Mouse (Mus musculus) erythroid progenitor cell, adult 5-6 weeks (primary cell): ENCODE measurements around the gene Ercc6l2. TPM values are rescaled to one million over a fixed set of nuclear protein-coding genes. Genes with fewer than 3 reads are reported as not detected.
"Not testable (repeated sequence)": the region's sequence is repeated elsewhere in the genome, so short reads cannot be mapped to it uniquely, and the experiment has no call there.

ENCODE experiments used
- ATAC-seq: replicated peaks from 2 replicates; pipeline ENCODE4 v1.8.0; 2016; ENCODE audit warnings: moderate number of reproducible peaks, mild to moderate bottlenecking, moderate TSS enrichment, inconsistent platforms; ENCODE audit not compliant: poor library complexity, low FRiP score, severe bottlenecking
- total RNA-seq, 2 experiments: library from RNA; stranded (forward) in 1 of 2; stranded (reverse) in 1 of 2; fragments of 150-400 nt in 1 of 2; fragments of 186-747, 209-891 nt in 1 of 2; gene quantifications; 2 replicates each; pipeline versions ENCODE4 v1.2.3 to v1.2.4; 2015 to 2017; ENCODE audit warnings: low replicate concordance in 2 of 2

Gene Ercc6l2
- total RNA-seq, 2 experiments from 2014 or later: 21.6 to 24.7 TPM

DNA sequence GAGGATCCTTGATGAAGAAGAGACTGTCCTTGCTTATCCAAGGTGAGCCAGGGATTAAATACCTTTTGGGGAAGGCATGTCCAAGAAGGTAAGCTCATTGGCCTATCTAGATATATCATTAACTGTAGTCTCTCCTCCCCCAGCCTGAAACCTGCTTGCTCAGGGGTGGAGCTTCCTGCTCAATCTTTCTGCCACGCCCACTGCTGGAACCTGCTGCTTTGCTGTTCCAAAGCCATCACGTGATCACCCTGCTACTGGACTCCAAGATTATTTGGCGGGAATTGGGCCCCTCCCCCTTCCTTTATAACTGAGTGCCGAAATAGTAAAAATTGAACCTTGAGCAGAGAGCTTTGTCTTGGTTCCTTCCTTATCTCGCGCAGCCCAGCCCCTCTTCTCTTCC, 109.0 kb downstream of the Ercc6l2 start:
- ATAC-seq: not testable (repeated sequence)

DNA sequence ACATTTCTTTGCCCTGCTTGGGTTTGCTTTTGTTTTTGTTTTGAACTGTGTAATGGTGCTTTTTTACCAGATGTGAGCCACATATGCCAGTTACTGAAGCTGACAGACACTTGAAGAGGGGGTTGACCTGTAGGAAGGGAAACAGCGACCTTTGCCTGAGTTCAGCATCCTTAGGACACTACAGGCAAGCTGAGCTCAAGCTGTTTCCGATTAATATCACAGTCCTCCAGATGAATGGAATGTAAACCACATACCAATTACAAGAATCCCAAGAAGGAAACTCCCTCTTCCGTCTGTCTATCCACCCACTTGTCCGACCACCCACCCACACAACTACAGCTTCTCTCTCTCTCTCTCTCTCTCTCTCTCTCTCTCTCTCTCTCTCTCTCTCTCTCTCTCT, 112.3 kb downstream of the Ercc6l2 start:
- no peak for ATAC-seq

DNA sequence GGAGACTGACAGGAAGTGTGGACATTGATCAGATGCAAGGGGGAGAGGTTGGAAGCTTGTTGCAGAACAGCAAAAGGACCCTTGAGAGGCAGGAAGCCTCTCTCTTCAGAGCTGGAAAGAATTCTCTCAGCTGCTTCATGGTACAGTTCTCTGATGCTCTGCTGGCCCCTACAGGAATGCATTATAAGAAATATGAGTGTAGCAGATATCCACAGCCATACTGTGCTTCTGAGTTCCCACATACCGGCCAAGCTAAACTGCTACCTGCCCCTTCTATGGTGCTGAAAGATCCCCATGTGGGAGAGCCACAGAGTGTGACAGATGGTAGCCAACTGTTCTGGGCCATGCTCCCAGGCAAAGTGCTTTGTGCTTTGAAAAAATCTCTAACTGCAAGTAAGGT, 114.3 kb downstream of the Ercc6l2 start:
- no peak for ATAC-seq

DNA sequence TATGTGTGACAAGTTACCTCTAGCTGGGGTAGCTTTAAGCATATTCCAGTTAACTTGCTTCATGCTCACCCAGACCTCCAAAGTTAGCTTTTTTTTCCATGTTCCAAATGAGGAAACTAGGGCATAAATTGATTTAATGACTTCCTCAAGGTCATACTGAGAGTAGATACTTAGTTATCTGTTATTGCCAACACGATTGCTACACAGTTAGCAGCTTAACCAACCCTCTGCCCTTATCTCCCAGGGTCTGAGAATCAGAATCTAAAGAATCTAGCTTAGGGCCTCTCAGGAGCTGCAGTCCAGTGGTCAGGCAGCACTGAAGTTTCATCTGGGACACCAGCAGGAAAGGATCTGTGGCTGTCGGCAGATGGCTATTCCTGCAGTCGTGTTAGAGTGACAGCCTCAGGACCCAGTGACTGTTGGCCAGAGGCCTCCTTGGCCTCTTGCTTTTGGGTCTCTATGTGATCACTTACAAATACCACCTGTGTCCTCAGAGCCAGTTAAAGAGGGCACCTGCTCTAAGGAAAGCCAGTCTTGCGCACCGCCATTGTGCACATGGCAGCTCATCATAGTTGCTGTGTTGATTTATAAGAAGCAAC, 115.0 kb downstream of the Ercc6l2 start:
- ATAC-seq: no peak

DNA sequence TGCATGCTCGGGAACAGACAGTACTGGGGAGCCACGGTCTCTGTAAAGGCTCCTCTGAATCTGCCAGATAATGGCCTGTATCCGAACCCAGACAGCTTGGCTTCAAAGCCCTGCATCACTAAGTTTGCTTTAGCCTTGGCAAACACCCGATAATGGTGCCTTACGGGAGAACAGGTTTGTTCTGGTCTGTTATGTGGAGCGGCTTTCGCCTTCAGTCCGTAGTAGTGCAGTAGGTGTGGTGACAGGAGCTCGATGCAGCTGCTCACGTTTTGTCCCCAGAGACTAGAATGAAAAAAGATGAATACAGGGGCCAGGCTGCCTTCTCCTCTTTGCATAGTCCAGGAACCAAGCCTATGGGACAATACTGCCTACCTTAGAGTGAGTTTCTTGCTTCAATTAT, 115.5 kb downstream of the Ercc6l2 start:
- no peak for ATAC-seq

DNA sequence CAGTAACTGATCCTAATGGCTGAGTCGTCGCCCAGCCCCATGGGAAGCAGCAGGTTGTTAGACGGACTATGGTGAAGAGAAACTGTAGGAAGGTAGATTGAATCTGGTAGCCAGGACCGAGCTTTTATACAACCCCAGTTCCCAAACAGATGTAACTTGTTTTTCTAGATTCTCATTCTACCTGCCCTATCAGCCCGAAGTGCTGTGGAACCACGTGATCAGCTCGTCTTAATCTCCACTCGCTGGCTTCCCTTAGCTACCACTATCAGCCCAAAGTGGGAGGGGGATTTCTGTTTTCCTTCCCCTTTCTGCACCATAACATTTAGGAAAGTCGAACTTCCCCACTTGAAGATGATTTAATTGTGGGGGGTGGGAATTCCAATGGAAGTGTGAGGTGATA, 121.3 kb downstream of the Ercc6l2 start:
- no peak; the same call in 1 of the 2 replicates for ATAC-seq

DNA sequence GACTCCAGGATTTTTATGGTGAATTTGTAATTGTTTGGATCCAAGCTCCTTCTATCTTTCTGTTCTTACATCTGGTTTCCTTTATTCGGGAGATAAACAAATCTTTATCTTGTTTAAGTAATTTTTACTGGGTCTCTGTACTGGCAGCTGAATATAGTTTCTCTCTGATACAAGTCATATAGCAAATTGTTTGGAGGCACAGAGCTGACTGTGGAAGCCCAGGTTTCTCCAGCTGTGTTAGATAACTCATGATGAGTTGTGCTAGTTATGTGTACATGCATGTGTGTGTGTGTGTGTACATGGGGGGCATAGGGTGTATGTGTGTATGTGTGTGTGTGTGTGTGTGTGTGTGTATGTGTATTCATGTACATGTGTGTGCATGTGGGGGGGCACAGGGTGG, 125.2 kb downstream of the Ercc6l2 start:
- ATAC-seq: no peak

DNA sequence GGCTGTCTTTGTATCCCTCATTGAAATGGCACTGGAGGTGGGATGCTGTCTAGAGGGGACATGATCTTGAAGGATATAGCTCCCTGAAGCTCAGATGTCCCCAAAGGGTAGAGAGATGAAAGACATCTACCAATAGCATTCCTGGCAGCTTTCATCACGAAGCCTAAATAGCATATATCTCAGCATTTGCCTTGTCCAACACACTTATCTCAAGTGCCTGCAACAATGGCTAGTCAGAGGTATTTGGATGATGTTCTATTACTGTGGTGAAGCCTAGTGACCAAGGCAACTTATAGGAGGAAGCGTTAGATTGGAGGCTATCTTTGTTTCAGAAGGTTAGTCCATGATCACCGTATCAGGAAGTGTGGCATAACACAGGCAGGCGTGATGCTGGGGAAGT, 126.1 kb downstream of the Ercc6l2 start:
- ATAC-seq: no peak

DNA sequence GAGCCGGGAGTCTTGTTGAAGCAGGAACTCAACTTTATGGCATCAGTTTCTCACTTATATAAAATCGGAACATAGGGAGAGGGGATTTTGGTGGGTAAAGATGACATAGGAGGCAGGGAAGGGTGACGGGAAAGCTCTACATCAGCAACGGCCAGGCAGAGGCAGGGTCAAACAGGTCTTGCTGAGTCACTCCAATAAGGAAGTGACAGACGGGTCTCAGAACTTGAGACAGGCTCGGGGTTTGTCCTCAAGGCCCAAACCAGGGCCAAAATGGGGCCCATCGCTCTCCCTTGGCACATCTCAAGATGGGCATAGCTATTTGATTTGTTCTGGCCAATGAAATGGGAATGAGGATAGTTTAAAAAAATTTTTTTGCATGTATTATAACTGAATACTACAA, 128.6 kb downstream of the Ercc6l2 start:
- no peak for ATAC-seq

DNA sequence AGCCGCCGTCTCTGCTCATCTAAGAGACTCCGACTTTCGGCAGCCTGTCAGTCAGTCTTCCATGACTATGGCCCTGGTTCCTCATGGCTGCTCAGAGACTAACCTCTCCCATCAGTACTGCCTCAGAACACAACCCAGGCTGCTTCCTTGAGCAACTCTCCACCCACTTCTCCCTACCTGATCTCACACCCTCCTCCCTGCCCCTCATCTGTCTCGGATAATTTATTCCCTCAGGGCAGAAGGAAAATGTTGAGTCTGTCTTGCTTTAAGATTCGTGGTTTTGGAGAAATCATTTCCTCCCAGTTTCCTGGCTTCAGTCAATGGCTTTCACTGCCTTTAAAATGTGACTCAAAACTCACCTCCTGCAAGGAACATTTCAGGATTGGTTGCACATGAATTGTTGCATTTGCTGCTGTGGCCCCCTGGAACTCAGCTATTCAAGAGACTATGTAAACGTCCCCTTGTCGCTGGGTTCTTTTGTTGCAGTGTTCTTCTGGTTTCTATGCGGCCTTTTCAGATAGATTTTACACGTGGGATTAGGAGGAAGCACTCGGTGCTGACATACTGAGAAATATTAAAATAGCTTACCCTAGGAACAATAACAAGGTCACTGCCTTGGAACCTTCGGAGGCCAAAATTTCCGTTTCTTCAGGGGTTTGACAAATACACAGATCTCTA, 129.4 kb downstream of the Ercc6l2 start:
- ATAC-seq: no peak

Other genes starting within 250 kb of the Ercc6l2 start
- gene Ptch1, start 241.6 kb upstream of the Ercc6l2 start, total RNA-seq (2015; ENCODE audit: low replicate concordance): 4.0 and 6.3 TPM in 2 replicates
- gene Ptch1, start 241.6 kb upstream of the Ercc6l2 start, total RNA-seq (2017; ENCODE audit: low replicate concordance): 1.6 and 2.6 TPM in 2 replicates